Mouse (Mus musculus): ENCODE results near the gene Ankib1.
"Not testable (repeated sequence)": the region's sequence is repeated elsewhere in the genome, so short reads cannot be mapped to it uniquely, and the experiment has no call there.

Ankib1 gene

DNA sequence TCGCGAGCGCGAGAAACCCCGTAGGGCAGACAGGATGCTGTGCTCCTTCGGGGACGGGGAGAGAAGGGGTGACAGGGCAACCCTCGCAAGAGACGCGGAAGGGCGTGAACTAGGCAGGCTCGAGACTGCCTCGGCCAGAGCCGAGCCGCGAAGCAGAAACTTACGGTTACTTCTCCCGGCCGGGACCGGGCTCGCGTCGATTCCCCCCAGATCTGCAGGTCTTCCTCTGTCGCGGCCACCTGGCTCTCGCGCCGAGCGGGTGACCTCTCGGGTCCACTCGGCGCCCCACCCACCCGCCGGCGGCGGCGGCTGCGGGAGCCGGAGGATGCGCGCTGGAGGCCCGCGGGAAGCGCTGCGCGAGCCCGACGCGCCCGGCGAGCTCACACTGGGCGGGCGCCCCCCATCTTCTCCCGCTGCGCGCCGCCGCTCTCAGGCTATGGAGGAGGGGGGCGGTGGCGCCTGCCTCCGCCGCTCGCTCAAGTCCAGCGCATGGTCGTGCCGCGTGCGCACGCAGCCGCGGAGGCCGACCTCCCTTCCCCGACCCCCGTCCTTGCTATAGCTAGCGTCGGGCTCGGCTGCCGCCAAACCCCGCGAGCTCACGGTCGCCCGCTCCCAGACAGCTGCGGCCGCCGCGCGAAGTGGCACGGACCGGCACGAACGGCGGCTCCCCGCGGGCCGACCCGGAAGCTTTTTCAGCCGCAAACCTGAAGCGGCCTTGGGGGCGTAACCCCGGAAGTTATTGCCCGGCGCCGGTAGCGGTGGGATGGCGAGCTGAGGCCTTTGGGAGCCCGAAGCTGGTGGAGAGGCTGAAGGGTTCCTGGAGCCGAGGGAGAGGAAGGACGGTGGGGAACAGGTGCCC is at the start of gene Ankib1, which contains the start of gene Krit1:
Gene Ankib1 (minus strand): TSS at position 493 of the 859 bp plus-strand sequence.
Gene Krit1 (plus strand): TSS at position 752 of the 859 bp plus-strand sequence.
- DNase-seq (ENCODE audit: low read depth, low spot score) = peak; percentile 77

DNA sequence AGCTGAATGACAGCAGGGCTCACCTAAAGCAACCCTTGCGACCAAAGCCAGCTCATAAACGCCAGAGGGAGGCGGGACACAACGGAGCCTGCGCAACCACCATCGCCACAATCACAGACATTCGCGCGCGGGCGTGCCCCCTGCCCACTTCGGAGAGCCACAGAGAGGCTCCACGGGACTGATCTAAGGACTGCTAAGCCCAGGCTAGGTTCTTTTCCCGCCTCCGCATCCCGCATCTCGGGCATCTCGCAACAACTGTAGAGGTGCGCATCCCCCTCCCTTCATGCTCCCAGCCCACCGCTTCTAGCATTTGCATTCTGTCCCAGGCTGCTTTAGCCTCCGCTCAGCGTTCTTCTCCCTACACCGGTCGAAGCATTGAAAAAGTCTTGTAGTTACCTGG is 42.3 kb upstream of the Ankib1 start, which contains the start of gene Lrrd1:
Gene Lrrd1 (plus strand): TSS at position 148 of the 400 bp plus-strand sequence.
- DNase-seq (ENCODE audit: low read depth, low spot score) = no peak

DNA sequence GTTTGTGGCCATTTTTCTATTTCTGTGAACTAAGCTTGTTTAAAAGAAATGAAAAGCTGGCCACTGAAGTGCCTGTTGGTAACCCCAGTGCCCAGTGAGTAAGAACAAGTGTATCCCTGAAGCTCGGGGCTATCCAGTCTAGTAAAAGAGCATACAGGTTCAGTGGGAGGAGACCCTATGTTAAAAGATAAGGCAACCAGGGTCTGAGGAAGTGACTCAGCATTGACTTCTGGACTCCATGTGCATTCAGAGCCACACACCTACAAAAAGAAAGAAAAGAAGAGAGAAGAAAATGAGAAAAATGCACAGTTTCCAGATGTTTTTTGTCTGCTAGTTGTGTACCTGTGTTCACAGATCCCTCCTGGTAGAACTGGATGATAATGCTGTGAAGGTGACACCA is 31.4 kb upstream of the Ankib1 start:
- no peak for DNase-seq (ENCODE audit: low read depth, low spot score)

DNA sequence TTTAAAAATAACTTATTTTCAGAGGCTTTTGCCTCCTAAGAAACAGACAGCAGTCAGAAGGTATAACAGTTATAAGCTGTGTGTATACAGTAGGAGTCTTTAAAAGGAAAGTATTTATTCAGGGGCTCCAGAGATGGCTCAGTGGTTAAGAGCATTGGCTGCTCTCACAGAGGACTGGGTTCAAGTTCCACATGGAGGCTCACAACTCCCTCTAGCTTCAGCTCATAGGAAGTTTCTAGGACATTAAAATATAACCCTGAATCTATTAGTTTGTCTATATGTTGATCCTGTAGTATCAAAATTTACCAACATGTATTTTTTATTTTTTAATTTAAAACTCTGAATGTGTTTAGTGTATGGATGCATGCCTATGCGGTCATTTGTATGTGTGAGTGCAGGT is 5.7 kb upstream of the Ankib1 start:
- DNase-seq (ENCODE audit: low read depth, low spot score) = no peak

DNA sequence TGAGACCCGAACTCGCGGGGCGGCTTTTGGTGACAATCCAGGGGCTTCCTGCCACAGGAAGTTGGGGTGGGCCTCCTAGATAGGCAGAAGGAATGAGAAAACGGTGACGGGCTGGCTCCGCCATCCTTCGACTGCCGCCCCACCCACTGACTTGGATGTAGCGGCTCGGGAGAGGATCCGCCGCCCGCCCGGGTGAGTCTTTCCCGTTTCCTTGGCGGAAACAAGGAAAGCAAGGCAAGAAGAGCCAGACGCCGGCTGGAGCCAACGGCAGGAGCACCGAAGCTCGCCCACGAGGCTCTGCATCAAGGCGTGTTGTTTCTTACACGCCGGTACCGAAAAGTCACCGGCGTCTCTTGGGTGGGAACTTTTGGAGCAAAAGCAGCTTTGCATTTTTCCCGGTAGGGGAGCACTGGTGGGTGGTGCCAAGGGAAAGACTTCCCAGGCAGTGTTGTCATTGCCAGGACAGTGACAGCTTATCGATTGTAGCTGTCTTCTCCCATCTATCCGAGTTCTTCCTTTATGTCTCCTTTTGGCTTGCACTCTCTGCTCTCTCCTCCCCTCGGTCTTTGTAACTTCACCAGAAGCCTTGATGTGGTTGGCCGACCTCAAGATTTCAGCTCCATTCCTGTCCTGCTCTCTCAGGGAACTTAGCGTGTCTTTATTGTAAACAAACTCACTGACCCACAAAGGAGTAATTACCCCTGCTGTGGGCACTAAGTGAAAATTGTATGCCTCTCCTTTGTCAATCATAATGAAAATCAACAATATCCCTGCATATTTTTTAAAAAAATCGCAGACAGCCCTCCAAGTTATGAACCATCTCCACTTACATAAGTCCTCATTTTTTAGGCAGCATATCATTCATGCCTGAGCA is 804 bp upstream of the Ankib1 start:
- no peak for DNase-seq (ENCODE audit: low read depth, low spot score)

DNA sequence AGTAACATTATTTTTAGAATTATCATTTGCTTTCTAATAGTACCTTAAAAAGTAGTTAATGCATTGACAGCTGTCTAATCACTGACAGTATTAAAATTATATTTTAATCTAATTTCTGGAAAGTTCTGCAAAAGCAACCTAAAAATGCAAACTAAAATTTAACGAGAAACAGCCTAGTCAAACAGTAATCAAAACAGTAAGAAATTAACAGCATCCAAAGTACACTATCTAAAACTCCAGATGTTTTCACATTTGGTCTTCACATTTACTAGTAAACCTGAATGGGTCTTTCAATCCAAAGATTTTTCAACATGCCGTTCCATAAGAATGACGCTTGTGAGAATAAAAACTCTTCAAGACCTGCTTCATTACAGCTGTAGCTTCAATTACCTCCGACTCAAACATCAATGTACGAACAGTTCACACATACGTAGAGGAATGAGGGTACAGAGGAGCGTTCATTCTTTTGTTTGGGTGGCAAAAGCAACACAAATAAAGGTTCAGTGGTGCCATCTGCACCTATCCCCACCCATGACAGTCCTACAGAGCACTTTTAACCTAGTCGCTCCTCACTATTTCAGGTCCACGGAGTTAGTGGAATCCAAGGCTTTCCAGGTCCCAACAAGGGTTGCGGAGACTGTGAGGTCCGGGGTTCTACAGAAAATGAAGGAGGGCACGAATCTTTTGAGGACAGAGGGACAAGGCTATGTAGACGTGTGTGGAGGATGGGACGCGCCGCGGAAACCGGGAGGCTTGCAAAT is 873 bp downstream of the Ankib1 start:
- no peak for DNase-seq (ENCODE audit: low read depth, low spot score)

DNA sequence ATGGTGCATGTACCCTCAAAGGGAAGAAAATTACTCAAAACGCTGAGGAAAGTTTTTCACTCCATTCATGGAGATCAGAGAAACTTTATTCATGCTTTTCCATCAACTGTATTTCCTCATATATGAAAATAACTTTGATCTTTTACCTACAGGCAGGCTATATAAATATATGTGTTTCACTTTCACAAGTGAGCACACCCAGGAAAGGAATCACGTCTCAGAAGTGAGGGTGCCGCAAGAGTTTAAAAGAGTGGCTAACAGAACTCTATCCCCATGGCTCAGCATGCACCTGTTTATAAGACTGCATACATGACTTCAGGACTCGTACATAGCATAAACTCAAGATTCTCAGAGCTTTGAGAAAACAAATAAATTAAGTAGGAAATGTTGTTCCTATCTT is 1.8 kb downstream of the Ankib1 start:
- DNase-seq (ENCODE audit: low read depth, low spot score) = no peak

DNA sequence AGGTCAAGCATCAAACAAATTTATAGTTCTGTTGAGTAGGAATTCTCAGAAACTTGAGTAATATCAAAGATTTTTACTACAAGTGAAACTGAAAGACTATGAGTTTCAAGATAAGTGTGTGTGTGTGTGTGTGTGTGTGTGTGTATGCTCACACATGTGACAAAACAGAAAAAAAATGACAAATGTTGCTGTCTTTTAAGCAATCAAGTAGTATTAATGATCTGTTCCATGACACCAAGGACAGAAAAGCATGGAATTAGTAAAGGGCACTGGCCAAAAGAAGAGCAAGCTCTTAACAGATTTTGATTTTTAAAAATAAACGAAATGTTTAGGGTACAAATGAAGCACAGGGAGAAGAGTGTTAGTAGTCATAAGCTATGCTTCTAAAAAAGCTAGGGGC is 2.7 kb downstream of the Ankib1 start:
- no peak for DNase-seq (ENCODE audit: low read depth, low spot score)

DNA sequence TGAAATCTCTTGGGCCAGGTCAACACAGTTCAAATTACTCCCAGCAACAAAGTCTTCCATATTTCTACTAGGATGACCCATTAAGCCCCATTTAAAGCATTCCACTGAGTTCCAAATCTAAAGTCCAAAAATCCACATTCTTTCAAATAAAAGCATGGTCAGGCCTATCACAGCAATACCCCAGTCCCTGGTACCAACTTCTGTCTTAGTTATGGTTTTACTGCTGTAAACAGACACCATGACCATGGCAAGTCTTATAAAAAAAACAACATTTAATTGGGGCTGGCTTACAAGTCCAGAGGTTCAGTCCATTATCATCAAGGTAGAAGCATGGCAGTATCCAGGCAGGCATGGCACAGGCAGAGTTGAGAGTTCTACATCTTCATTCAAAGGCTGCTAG is 4.1 kb downstream of the Ankib1 start:
- DNase-seq (ENCODE audit: low read depth, low spot score) = not testable (repeated sequence)

DNA sequence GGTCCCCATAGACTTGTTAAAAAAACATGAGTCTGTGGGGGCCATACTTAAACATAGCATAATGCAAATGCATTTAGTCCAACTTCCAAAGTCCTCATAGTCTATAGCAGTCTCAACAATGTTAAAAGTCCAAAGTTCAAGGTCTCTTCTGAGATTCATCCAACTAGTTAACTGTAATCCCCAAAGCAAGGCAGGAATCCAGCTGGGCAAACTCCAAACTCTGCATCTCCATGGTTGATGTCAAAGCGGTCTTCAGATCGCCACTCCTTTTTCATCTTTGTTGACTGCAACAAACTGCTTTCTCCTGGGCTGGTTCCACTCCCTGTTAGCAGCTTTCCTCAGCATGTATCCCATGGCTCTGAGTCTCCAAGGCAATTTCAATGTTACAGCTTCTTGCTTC is 5.6 kb downstream of the Ankib1 start:
- DNase-seq (ENCODE audit: low read depth, low spot score) = not testable (repeated sequence)

DNA sequence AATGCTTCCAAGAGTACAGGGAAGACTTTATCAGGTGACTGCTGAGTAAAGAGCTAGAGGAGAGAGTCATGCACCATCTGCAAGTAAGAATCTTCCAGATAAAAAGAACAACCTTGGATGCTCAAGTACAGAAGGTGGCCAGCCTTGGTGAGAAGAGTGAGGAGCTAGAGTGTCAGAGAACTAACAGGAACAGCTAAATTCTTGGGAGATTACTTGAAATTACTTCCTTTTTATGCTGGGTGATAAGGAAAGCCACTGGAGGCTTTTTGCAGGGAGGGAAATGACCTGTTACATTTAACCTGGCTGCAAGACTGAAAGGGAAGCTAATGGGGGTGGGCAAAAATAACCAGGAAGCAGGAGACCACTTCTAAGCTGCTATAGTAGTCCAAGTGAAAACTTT is 11.7 kb downstream of the Ankib1 start:
- DNase-seq (ENCODE audit: low read depth, low spot score) = no peak

DNA sequence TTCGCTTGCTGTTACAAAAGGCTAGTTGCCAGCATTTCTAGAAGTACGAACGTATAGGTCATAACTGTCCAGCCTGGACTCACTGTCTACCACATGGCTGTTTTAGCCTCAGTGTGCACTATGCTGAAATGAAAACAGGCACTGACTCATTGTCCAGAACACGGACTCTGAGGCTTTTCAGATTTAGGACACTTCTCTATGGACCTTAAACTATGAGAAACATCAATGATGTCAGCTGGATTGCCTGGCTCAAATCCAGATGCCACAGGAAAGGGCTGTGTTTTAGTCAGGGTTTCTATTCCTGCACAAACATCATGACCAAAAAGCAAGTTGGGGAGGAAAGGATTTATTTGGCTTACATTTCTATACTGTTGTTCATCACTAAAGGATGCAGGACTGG is 15.2 kb downstream of the Ankib1 start:
- no peak for DNase-seq (ENCODE audit: low read depth, low spot score)

DNA sequence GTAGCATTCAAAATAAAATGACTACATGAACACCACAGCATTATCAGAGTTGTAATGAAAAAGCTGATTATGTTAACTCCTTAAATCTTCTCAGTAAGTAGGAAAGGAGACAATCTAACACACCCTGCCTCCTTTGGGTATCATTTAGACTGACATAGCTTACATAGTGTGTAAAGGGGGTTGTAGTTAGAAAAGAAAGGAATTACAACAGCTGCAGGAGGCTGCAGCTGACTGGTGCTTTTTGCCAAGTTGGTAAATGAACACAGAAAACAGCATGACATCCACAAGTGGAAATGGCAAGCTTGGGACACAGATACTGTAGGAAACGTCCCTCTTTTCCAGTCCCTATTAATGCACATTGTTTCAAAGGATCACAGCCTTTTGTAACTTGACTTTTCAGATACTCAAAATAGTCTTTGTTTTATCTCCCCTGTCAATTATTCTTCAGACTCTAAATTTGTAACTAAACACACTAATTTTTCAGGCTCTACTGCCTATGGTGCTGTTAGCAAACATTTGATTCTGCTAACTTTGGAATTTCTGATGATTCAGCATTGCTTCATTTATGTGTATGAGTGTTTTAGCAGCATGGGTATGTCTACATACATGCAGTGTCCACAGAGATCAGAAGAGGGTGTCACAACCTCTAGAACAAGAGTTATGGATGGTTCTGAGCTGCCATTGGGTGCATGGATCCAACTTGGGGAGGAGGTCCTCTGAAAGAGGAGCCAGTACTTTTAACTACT is 17.8 kb downstream of the Ankib1 start:
- no peak for DNase-seq (ENCODE audit: low read depth, low spot score)

DNA sequence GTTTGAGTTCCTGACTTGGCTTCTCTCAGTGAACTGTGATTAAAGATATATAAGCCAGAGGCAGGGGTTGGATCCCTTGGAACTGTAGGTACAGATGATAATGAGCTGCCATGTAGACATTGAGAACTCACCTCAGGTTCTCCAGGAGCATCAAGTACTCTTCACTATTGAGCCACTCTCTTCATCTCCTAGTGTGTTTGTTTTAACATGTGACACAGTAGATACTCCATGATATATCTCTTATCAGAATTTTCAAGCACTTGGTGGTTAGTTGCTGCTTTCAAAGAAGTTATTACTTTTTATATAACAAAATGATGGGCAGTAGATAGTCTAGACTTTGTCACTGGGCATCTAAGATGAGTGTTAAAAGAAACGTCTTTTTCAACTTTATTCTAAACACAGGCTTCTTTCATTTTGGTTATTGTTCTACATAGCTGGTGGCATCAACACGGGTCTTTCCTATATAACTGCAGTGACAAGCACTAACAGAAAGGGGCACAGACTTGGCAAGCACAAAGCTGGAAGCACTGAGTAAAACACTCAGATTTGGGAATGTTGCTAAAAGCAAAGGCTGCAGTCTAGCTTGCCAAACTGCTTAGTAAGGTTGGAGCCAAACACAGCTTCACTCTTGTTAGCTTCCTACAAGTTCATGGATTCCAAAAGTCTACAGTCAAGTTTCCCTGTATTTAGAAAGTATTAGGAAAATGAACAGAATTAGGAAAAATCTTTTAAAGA is 18.6 kb downstream of the Ankib1 start:
- DNase-seq (ENCODE audit: low read depth, low spot score) = no peak

DNA sequence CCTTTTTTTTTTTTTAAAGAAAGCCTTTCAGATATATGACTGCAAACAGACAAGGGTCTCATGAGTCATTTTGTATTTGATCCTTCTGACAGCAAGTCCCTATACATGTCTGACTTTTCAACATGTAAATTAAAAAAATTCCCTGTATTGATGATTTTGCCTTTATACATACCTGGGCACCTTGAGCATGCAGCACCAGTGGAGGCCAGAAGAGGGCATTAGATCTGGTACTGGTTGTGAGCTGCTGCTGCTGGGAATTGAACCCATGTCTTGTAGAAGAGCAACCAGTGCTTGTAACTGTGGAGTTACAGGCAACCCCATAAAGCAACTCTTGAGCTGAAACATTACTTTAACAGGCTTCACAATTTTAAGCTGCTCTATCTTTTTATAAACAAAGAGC is 20.1 kb downstream of the Ankib1 start:
- no peak for DNase-seq (ENCODE audit: low read depth, low spot score)

DNA sequence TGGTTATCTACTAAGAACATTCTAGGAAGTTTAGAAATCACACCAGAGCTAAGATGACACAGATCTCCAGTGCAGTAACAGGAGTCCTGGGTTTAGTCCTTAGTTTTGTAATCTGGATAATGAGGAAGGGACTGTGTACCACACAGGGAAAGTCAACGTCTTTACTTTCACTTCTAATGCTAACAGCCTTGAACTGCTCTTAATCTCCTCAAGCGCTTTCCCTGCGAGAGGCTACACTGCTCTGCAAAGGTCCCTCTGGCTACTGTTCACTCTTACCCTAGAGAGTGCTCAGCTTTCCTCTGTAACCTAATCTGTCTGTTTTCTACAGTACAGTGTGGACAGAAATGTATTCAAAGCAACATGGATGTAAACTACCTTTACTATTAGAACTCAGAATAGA is 30.7 kb downstream of the Ankib1 start:
- no peak for DNase-seq (ENCODE audit: low read depth, low spot score)

DNA sequence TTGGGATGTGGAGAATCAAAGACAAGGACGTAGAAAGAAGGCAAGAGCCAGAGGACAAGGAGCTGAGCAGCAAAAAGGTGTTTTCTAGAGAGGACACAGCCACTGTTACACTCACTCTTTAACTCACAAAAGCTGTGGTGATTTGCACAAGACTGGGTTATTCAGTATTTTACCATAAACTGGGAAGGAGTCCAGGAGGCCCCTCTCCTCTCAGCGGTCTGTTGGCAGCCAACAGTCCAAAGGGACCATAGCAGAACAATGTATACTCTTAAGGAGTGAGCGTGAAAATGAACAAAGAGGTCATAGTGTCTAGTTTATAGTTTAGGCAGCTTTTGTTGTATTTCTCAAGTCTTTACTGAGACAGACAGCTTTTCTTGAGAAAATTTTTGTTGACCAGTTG is 31.2 kb downstream of the Ankib1 start:
- no peak for DNase-seq (ENCODE audit: low read depth, low spot score)

DNA sequence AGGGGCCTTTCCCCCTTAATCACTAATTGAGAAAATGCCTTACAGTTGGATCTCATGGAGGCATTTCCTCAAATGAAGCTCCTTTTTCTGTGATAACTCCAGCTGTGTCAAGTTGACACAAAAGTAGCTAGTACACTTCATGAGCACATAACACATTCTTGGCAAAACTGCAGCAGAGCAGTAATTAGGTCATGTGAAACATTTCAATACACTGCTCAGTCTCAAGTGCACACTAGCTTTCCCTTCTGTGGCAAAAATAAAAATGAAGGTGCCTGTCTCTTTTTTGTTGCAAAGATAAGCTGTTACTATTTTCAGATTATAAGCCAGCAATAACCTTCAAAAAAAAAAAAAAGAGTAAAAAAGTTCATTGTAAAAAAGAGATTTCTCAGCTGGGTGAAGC is 52.2 kb downstream of the Ankib1 start:
- not testable (repeated sequence) for DNase-seq (ENCODE audit: low read depth, low spot score)

DNA sequence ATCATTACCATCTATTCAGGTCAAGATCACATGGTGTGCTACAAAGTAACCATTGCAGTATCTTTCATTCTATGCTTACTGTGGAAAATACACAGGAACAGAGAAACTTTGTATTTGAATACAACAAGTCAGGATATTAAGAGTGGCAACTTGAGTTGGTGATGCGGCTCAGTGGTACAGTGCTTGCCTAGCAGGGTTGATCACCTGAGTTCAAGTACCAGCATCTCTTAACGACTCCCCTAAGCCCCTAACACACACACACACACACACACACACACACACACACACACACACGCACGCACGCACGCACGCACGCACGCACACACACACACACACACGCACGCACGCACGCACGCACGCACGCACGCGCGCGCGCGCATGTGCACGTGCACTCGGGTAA is 69.9 kb downstream of the Ankib1 start:
- not testable (repeated sequence) for DNase-seq (ENCODE audit: low read depth, low spot score)

DNA sequence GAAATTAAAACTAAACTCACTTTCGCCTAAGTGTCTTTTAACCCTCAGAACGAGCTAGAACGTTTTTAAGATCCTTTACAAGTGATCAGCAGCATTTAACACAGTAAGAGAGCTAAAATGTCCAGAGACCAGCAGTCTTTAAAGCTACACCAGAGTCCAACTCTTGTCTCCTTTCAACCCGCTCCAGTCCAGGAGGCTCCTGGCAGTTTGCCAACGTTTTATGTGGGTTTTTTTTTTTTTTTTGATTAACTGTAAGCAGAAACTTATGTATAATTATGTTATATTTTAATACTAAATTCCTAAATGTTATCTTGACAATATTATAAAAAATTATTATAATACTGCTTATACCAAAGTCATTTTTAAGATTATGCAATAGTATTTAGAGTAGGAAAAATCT is 73.9 kb downstream of the Ankib1 start:
- no peak for DNase-seq (ENCODE audit: low read depth, low spot score)

Data from embryo, embryonic 11.5 days (tissue).